Mouse (Mus musculus) lung, embryonic 14.5 days (tissue): ENCODE data around the gene Il19. TPM values are rescaled to one million over a fixed set of nuclear protein-coding genes. Genes with fewer than 3 reads are reported as not detected.

ENCODE experiments used
- ATAC-seq: fragments of 200-750 bp; cut with Nextera tagmentation; 2 replicates; pipeline ENCODE4 v1.8.0; 2017; ENCODE audit warnings: mild to moderate bottlenecking, moderate TSS enrichment, moderate library complexity; ENCODE audit not compliant: insufficient read depth
- DNase-seq: peaks from one replicate; pipeline ENCODE4 v3.0.0-alpha.2; 2015
- H3K27ac ChIP-seq: fragments of 300-500 bp; sonication (generic); 2 replicates; pipeline ENCODE4 v1.5.1; 2014; ENCODE audit warnings: low read depth, mild to moderate bottlenecking, moderate library complexity
- H3K27me3 ChIP-seq: fragments of 300-500 bp; sonication (generic); 2 replicates; pipeline ENCODE4 v1.6.1; 2014; ENCODE audit warnings: low read length, control low read depth; ENCODE audit not compliant: insufficient read depth
- H3K36me3 ChIP-seq: fragments of 300-500 bp; sonication (generic); 2 replicates; pipeline ENCODE4 v1.6.1; 2014; ENCODE audit warnings: control low read depth; ENCODE audit not compliant: insufficient read depth
- H3K4me1 ChIP-seq: fragments of 300-500 bp; sonication (generic); 2 replicates; pipeline ENCODE4 v1.6.1; 2014; ENCODE audit warnings: antibody characterized with exemption, control low read depth; ENCODE audit not compliant: insufficient read depth
- H3K4me2 ChIP-seq: fragments of 300-500 bp; sonication (generic); 2 replicates; pipeline ENCODE4 v1.6.1; 2014; ENCODE audit warnings: mild to moderate bottlenecking
- H3K4me3 ChIP-seq: fragments of 300-500 bp; sonication (generic); 2 replicates; pipeline ENCODE4 v1.5.1; 2014; ENCODE audit warnings: low read depth, low read length
- H3K9ac ChIP-seq: fragments of 300-500 bp; sonication (generic); 2 replicates; pipeline ENCODE4 v1.6.1; 2014
- H3K9me3 ChIP-seq: fragments of 300-500 bp; sonication (generic); 2 replicates; pipeline ENCODE4 v1.6.1; 2016; ENCODE audit warnings: low read depth, low read length, control low read depth
- CTCF ChIP-seq: IDR thresholded peaks from 2 replicates; pipeline ENCODE4 v1.5.1; 2016; ENCODE audit warnings: antibody characterized with exemption, low read depth
- WGBS: fragments of 180-500 bp; shearing (Covaris S2); extraction: QIAGEN DNeasy Blood & Tissue Kit; methylation state at CpG from one replicate; pipeline ENCODE4 v1.1.7; 2014; 5-methylcytosine and 5-hydroxymethylcytosine counted together
- polyA plus RNA-seq: library from polyadenylated mRNA; unstranded; fragments of >200 nt; fragmentation: Nextera tagmentation; extraction: Ambion mirVana; gene quantifications from 2 replicates; pipeline ENCODE4 v1.2.1, GENCODE M21; 2014

Gene Il19
- not detected in 2 replicates for polyA plus RNA-seq

DNA sequence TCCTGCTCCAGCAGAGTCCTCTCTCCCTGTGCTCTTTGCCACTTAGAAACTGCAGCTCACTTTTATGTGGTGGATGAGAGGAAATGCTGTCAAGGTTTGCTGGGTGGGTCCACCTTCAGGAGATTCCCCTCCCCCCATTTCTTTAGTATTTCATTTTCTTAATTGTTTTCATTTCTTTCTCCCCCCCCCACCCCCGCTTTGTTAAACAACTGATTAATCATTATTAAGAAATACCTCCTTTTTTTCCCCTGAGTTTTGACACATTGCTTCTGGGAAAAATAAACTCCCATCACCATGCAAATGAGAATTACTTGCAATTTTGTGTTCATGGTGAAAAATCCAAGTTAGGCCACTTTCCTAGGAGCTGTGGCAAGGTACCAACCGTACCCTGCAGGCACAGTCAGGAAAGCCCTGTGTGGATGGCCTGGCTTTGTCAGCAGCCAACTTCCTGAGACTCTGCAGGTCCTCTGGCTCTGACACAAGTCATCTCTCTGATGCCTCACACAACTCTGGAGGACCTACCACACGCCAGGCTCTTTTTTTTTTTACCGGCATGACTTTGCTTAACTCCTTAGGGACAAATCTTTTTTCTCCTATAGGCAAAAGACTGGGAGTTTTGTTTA lies at the start of gene Il19:
Gene Il19, minus strand, starts transcription at position 51 of the 623 bp plus-strand sequence.
- Histone ChIP-seq H3K27ac (no peak within 1 kb of the TSS), H3K36me3 (no peaks in the 10 kb centered on the region), H3K9ac (no peak within 1 kb of the TSS), H3K4me2 (no peak within 1 kb of the TSS), H3K4me3 (no peak within 1 kb of the TSS), H3K9me3 (no peaks in the 10 kb centered on the region), H3K27me3 (no peaks in the 10 kb centered on the region), H3K4me1 (no peaks in the 10 kb centered on the region)
- TF ChIP-seq CTCF, result no peak
- DNase-seq (no peak), ATAC-seq (no peak)
- WGBS, result 47% methylated on average over 4 of the region's 4 CpGs

DNA sequence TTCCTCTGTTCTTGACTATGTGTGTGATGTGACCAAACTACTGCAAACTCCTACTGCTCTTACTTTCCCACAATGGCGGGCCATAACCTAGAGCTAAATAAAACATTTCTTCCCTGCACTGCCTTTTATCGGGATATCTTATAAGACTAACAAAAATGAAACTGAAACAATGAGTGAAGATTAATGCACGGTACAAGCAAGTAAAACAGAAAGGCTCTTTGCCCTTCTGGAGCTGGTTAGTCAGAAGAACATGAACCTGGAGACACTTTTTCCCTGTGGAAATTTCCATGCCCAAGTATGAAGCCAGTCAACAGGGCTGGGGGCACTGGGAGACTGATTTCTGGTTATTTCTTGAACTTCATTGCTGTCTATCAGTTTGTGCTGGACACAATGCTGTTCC lies 49.4 kb upstream of the Il19 start:
- Histone ChIP-seq H3K27me3 (no peaks in the 10 kb centered on the region), H3K4me3 (no peak overlapping the region), H3K9me3 (no peaks in the 10 kb centered on the region), H3K4me2 (no peak overlapping the region), H3K4me1 (no peaks in the 10 kb centered on the region), H3K36me3 (no peaks in the 10 kb centered on the region), H3K27ac (no peak overlapping the region), H3K9ac (no peak overlapping the region)
- TF ChIP-seq CTCF, result no peak
- 82% methylated on average over 3 of the region's 3 CpGs for WGBS
- DNase-seq (no peak), ATAC-seq (no peak)

DNA sequence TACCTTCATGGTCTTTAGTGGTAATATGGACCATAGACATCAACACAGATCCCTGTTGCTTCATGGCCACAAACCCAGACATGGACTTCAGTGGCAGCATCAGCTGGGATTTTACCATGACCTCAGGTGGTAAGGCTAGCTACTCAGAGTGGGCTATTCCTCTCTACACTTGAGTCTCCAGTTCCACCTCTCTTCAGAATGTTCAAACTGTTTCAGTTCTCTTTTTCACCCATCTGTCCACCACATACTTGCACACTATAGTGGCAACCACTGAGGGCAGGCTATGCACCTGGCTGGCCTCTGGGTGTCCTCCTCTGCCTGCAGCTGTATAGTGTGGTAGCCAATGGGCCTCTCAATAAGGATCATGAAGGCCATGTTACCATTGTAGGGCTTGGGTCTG lies 47.5 kb upstream of the Il19 start:
- H3K4me3 ChIP-seq, result no peak overlapping the region
- no peaks in the 10 kb centered on the region for H3K9me3 ChIP-seq
- no peak for DNase-seq
- no peak overlapping the region for H3K27ac ChIP-seq
- no peaks in the 10 kb centered on the region for H3K27me3 ChIP-seq
- no peaks in the 10 kb centered on the region for H3K4me1 ChIP-seq
- no peak for ATAC-seq
- H3K9ac ChIP-seq, result no peak overlapping the region
- H3K4me2 ChIP-seq, result no peak overlapping the region
- 0 out of 2 replicates have a peak, but pooled peaks have one; percentile 1 for TF ChIP-seq CTCF
- H3K36me3 ChIP-seq, result no peaks in the 10 kb centered on the region

DNA sequence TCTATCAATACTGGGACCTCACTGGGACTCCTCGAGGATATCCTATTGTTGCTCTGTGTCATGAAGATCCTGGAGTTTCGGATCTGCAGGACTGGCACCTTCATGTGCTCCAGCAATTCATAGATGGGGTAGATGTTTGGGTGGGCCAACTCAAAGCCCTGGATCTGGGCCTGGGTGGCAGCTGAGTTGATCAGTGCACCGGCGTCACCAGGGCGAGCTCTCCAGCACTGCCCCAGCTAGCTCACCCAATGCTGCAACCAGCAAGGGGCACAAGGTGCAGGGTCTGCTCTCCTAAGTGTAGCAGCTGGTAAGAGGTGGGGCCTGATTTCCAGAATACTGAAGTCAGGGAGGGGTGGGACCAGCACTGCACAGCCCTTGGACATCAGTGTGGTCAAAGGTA lies 47.1 kb upstream of the Il19 start:
- Histone ChIP-seq H3K9me3 (no peaks in the 10 kb centered on the region), H3K4me1 (no peaks in the 10 kb centered on the region), H3K27ac (no peak overlapping the region), H3K9ac (no peak overlapping the region), H3K4me2 (no peak overlapping the region), H3K4me3 (no peak overlapping the region), H3K27me3 (no peaks in the 10 kb centered on the region), H3K36me3 (no peaks in the 10 kb centered on the region)
- 83% methylated on average over 5 of the region's 5 CpGs for WGBS
- TF ChIP-seq CTCF, result no peak
- DNase-seq, result no peak
- no peak for ATAC-seq

DNA sequence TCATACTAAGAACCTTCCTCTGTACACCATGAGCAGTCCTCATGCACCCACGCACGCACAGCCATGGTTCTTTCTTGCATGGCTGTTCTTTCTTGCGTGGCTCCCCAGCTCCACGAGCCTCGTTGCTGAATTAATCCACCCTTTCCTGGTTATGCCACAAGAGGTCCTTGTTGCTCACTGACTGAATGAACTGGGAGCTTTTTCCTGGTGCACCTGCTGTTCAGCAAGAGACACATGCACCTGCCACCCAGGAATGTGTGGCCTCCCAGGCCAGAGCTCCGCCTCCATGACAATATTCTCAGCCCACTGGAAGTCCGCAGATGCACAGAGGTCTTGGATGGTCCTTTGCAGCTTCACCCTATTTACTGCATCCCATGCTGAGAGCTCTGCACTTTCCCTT lies 44.5 kb upstream of the Il19 start:
- DNase-seq (peak; percentile 23), ATAC-seq (no peak)
- Histone ChIP-seq H3K9me3 (no peaks in the 10 kb centered on the region), H3K4me3 (no peak overlapping the region), H3K4me2 (no peak overlapping the region), H3K9ac (no peak overlapping the region), H3K4me1 (no peaks in the 10 kb centered on the region), H3K27me3 (no peaks in the 10 kb centered on the region), H3K36me3 (no peaks in the 10 kb centered on the region), H3K27ac (no peak overlapping the region)
- TF ChIP-seq CTCF, result peak; percentile 40
- WGBS, result 51% methylated on average over 7 of the region's 7 CpGs

DNA sequence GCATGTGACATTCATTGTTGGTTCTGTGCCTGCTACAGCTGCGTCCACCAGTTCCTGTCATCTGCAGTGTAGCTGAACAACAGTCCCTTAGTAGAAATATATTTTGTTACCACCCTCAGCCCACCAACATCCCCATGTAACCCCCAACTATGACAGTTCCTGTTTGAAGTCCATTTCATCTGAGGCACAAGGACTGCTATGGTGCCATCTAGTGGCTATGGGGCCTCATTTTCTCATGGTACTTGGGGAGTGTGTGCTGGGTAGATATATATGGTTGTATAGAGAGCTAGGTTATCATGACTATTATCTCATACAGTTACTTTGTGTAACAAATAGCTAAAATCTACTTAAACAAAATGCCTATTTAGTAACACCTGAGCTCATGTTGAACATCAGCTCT lies 39.5 kb upstream of the Il19 start:
- DNase-seq (peak; percentile 79), ATAC-seq (0 out of 2 replicates have a peak, but pooled peaks have one; percentile 21)
- 70% methylated on average over 1 of the region's 1 CpGs for WGBS
- no peak overlapping the region for H3K4me3 ChIP-seq
- H3K27me3 ChIP-seq, result no peaks in the 10 kb centered on the region
- H3K9ac ChIP-seq, result no peak overlapping the region
- H3K9me3 ChIP-seq, result no peaks in the 10 kb centered on the region
- no peaks in the 10 kb centered on the region for H3K4me1 ChIP-seq
- peak; percentile 77 for TF ChIP-seq CTCF
- H3K36me3 ChIP-seq, result no peaks in the 10 kb centered on the region
- no peak overlapping the region for H3K4me2 ChIP-seq
- H3K27ac ChIP-seq, result no peak overlapping the region

DNA sequence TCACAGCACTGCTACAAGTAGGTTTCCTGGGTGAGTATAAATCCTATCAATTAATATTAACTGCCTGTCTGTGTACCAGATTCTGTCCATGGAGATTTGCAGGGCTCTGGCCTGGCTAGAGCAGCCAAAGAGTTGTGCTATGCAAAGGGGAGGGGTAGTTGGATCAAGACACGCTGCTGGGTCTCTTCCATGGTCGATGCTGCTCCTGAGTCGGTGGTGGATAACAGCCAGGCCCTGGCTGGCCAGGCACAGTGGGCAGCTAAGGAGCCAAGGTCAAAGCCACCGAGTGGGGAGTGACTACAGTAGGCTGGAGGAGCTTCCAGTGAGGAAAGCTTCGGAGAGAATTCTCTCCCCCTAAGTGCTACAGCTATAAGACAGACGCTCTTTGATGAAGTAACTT lies 24.0 kb upstream of the Il19 start:
- TF ChIP-seq CTCF, result no peak
- H3K4me2 ChIP-seq, result no peak overlapping the region
- H3K27me3 ChIP-seq, result no peaks in the 10 kb centered on the region
- ATAC-seq (no peak), DNase-seq (no peak)
- no peak overlapping the region for H3K27ac ChIP-seq
- no peaks in the 10 kb centered on the region for H3K36me3 ChIP-seq
- no peak overlapping the region for H3K9ac ChIP-seq
- no peaks in the 10 kb centered on the region for H3K9me3 ChIP-seq
- no peaks in the 10 kb centered on the region for H3K4me1 ChIP-seq
- WGBS, result 66% methylated on average over 6 of the region's 6 CpGs
- H3K4me3 ChIP-seq, result no peak overlapping the region

DNA sequence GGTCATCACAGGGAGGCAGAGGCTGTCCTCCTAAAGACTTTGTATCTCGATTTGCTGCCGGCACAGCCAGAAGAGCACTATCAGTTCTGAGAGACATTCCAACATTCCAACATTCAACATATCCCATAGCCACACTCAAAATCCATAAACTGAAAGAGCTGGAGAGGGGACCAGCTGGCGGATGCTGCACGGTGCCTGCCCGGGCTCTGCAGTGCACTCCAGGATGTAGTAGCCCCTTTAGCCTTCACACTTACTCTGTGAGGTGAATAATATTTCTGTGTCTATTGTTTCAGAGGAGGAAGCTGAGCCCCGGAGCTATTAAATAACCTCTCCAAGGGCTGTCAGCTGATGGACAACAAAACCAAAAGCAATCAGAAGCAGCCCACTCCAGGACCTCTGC lies 7.0 kb upstream of the Il19 start:
- no peak overlapping the region for H3K4me3 ChIP-seq
- TF ChIP-seq CTCF, result no peak
- no peaks in the 10 kb centered on the region for H3K9me3 ChIP-seq
- peak; percentile 53 for DNase-seq
- no peak overlapping the region for H3K27ac ChIP-seq
- H3K36me3 ChIP-seq, result no peaks in the 10 kb centered on the region
- H3K4me2 ChIP-seq, result no peak overlapping the region
- 15% methylated on average over 6 of the region's 6 CpGs for WGBS
- peak; percentile 85; the same call in 1 of the 2 replicates for ATAC-seq
- H3K4me1 ChIP-seq, result 0 out of 2 replicates have a peak, but pooled peaks cover 3% of the 10 kb centered on the region
- H3K27me3 ChIP-seq, result no peaks in the 10 kb centered on the region
- no peak overlapping the region for H3K9ac ChIP-seq
